Mouse (Mus musculus): ENCODE data around the gene Masp1. TPM values are rescaled to one million over a fixed set of nuclear protein-coding genes. Genes with fewer than 3 reads are reported as not detected.

Masp1 gene
- polyA plus RNA-seq, 1 experiment, result 16.4 TPM

- no peaks in the 10 kb centered on the region for H3K27me3 ChIP-seq (ENCODE audit: control insufficient read depth, insufficient read depth, insufficient read length)
- H3K36me3 ChIP-seq (ENCODE audit: control insufficient read depth, insufficient read depth), result no peaks in the 10 kb centered on the region
- no peak overlapping the region for H3ac ChIP-seq (ENCODE audit: control insufficient read depth, insufficient read length)
- H3K4me3 ChIP-seq, result no peak overlapping the region
- H3K4me2 ChIP-seq (ENCODE audit: low read depth), result no peak overlapping the region
- H3K79me2 ChIP-seq (ENCODE audit: control insufficient read depth, insufficient read depth), result no peaks in the 10 kb centered on the region
- TF ChIP-seq POLR2AphosphoS2 (IDR thresholded peaks at IDR 0.05; ENCODE audit: insufficient read length, low read depth) (no peak), MYOD1 (IDR thresholded peaks at IDR 0.05; ENCODE audit: control insufficient read depth in 1 of 3, insufficient read length in 2 of 3, low read depth in 2 of 3) (no peak), CEBPB (IDR thresholded peaks at IDR 0.05; ENCODE audit: insufficient read depth, poor library complexity, severe bottlenecking) (no peak), MYOG (IDR thresholded peaks at IDR 0.05; ENCODE audit: control insufficient read depth in 1 of 3, insufficient read depth in 1 of 3, insufficient read length in 2 of 3, low read depth in 2 of 3) (no peak), SRF (IDR thresholded peaks at IDR 0.05; ENCODE audit: control insufficient read depth, insufficient read length, low read depth) (no peak), REST (IDR thresholded peaks at IDR 0.05; ENCODE audit: insufficient read depth, insufficient read length) (no peak), TCF12 (IDR thresholded peaks at IDR 0.05; ENCODE audit: insufficient read depth, poor library complexity, severe bottlenecking) (no peak)
Observed at GRCm38 (mm10) chr16:23472046-23472445, 48.6 kb downstream of the Masp1 start.

DNA sequence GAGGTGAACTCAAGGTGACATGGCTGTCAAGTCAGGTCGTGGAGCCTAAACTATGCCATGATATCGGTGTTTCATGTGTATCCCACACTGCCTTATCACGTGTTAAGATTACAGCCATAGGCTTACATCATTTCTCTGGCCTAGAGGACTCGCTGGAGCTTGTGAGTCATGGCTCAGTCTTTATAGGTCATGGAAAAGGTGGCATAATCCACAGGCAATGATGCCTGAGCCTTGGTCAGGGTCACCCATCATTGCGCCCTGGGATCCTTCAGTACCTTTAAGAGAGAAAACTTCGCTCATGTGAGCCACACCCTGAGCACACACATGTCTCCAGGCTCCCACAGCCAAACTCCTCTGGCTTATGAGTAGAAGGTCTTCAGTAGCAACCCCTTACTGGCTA, 49.1 kb downstream of the Masp1 start:
- Histone ChIP-seq H3K79me2 (ENCODE audit: control insufficient read depth, insufficient read depth) (no peaks in the 10 kb centered on the region), H3K4me3 (no peak overlapping the region), H3K36me3 (ENCODE audit: control insufficient read depth, insufficient read depth) (no peaks in the 10 kb centered on the region), H3K27me3 (ENCODE audit: control insufficient read depth, insufficient read depth, insufficient read length) (no peaks in the 10 kb centered on the region), H3K4me2 (ENCODE audit: low read depth) (no peak overlapping the region), H3ac (ENCODE audit: control insufficient read depth, insufficient read length) (no peak overlapping the region)
- TF ChIP-seq POLR2AphosphoS2 (IDR thresholded peaks at IDR 0.05; ENCODE audit: insufficient read length, low read depth) (no peak), MYOG (IDR thresholded peaks at IDR 0.05; ENCODE audit: control insufficient read depth in 1 of 3, insufficient read depth in 1 of 3, insufficient read length in 2 of 3, low read depth in 2 of 3) (no peak), POLR2A (IDR thresholded peaks at IDR 0.05; ENCODE audit: insufficient read length, low read depth) (no peak), USF1 (IDR thresholded peaks at IDR 0.05; ENCODE audit: low read depth) (no peak), TCF3 (IDR thresholded peaks at IDR 0.05; ENCODE audit: insufficient read length, low read depth) (no peak), REST (IDR thresholded peaks at IDR 0.05; ENCODE audit: insufficient read depth, insufficient read length) (no peak), MAX (IDR thresholded peaks at IDR 0.05; ENCODE audit: low read depth) (no peak), TCF12 (IDR thresholded peaks at IDR 0.05; ENCODE audit: insufficient read depth, poor library complexity, severe bottlenecking) (no peak), CEBPB (IDR thresholded peaks at IDR 0.05; ENCODE audit: insufficient read depth, poor library complexity, severe bottlenecking) (no peak), E2F4 (IDR thresholded peaks at IDR 0.05; ENCODE audit: insufficient read depth) (no peak), MYOD1 (IDR thresholded peaks at IDR 0.05; ENCODE audit: control insufficient read depth in 1 of 3, insufficient read length in 2 of 3, low read depth in 2 of 3) (no peak), SRF (IDR thresholded peaks at IDR 0.05; ENCODE audit: control insufficient read depth, insufficient read length, low read depth) (no peak)

DNA sequence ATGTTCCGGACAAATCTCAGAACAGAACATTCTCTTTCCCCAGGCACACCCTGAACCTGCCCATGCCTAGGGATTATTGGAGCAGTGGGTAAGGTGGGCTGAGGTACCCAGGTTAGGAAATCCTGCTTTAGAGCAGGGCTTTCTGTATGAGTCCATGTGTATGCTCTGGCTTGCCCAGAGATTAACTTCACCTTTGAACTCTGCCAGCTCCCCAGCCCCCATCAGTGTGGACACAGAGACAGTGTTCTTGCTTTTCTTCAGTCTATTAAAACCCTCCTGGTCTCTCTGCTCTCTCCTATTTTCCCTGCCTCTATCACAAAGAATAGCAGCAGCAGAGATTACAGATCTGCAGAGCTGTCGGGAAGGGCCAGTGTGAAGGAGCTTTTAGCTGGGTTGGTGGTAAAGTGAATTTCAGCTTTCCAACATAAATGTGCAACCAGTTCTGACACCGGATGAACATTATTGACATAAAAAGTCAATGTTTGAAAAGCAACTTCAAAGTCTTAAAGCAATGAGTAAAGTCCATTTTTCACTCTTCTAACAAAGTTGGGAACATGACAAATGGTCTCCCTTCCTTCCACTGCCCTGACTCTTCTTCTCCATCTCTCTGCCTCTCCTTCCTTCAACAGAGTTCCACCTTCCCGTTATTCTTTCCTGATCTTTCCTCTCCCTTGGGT, 56.8 kb downstream of the Masp1 start:
- H3ac ChIP-seq (ENCODE audit: control insufficient read depth, insufficient read length), result no peak overlapping the region
- H3K4me2 ChIP-seq (ENCODE audit: low read depth), result no peak overlapping the region
- H3K79me2 ChIP-seq (ENCODE audit: control insufficient read depth, insufficient read depth), result no peaks in the 10 kb centered on the region
- no peaks in the 10 kb centered on the region for H3K27me3 ChIP-seq (ENCODE audit: control insufficient read depth, insufficient read depth, insufficient read length)
- H3K4me3 ChIP-seq, result no peak overlapping the region
- no peak for TF ChIP-seq POLR2AphosphoS2 (IDR thresholded peaks at IDR 0.05; ENCODE audit: insufficient read length, low read depth)
- TF ChIP-seq CEBPB (IDR thresholded peaks at IDR 0.05; ENCODE audit: insufficient read depth, poor library complexity, severe bottlenecking), result no peak
- TF ChIP-seq MYOG (IDR thresholded peaks at IDR 0.05; ENCODE audit: control insufficient read depth in 1 of 3, insufficient read depth in 1 of 3, insufficient read length in 2 of 3, low read depth in 2 of 3), result no peak
- no peak for TF ChIP-seq E2F4 (IDR thresholded peaks at IDR 0.05; ENCODE audit: insufficient read depth)
- no peak for TF ChIP-seq SRF (IDR thresholded peaks at IDR 0.05; ENCODE audit: control insufficient read depth, insufficient read length, low read depth)
- no peak for TF ChIP-seq MYOD1 (IDR thresholded peaks at IDR 0.05; ENCODE audit: control insufficient read depth in 1 of 3, insufficient read length in 2 of 3, low read depth in 2 of 3)
- no peak for TF ChIP-seq TCF3 (IDR thresholded peaks at IDR 0.05; ENCODE audit: insufficient read length, low read depth)
- no peak for TF ChIP-seq MAX (IDR thresholded peaks at IDR 0.05; ENCODE audit: low read depth)
- no peak for TF ChIP-seq POLR2A (IDR thresholded peaks at IDR 0.05; ENCODE audit: insufficient read length, low read depth)
- no peaks in the 10 kb centered on the region for H3K36me3 ChIP-seq (ENCODE audit: control insufficient read depth, insufficient read depth)

DNA sequence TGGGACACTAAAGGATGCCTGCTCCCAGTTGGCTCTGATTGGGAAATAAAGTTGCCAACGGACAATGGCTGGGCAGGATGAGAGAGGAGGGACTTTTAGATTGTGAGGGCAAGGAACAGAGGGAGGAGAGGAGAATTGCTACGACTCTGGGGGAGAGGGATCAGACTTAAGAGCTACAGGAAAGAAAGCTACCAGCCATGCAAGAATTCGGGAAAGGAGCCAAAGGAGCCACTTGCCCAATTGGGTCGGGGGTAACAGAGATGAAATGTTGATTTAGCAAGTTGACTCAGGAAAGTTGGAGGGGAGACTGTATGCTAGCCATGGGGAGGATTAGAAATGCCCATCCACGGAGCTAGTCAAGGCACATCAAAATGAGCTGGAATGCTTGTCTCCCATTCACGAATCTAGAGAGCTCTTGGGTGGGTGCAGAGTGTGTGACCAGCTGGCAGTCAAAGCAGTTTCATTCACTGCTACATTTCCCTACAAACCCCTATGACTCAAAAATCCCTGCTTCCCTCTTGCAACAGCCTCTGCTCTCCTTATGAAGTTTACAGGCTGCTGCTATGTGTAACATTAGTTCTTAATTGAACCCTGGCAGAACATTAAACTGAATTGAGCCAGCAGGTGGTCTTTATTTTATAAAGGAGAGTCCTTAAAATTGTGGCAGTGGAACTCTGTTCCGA, 61.6 kb downstream of the Masp1 start:
- Histone ChIP-seq H3K79me2 (ENCODE audit: control insufficient read depth, insufficient read depth) (no peaks in the 10 kb centered on the region), H3K4me3 (no peak overlapping the region), H3ac (ENCODE audit: control insufficient read depth, insufficient read length) (no peak overlapping the region), H3K4me2 (ENCODE audit: low read depth) (no peak overlapping the region), H3K27me3 (ENCODE audit: control insufficient read depth, insufficient read depth, insufficient read length) (no peaks in the 10 kb centered on the region), H3K36me3 (ENCODE audit: control insufficient read depth, insufficient read depth) (no peaks in the 10 kb centered on the region)
- TF ChIP-seq USF1 (IDR thresholded peaks at IDR 0.05; ENCODE audit: low read depth) (no peak), MYOG (IDR thresholded peaks at IDR 0.05; ENCODE audit: control insufficient read depth in 1 of 3, insufficient read depth in 1 of 3, insufficient read length in 2 of 3, low read depth in 2 of 3) (no peak), TCF3 (IDR thresholded peaks at IDR 0.05; ENCODE audit: insufficient read length, low read depth) (no peak), MAX (IDR thresholded peaks at IDR 0.05; ENCODE audit: low read depth) (no peak), POLR2A (IDR thresholded peaks at IDR 0.05; ENCODE audit: insufficient read length, low read depth) (no peak), POLR2AphosphoS2 (IDR thresholded peaks at IDR 0.05; ENCODE audit: insufficient read length, low read depth) (no peak), E2F4 (IDR thresholded peaks at IDR 0.05; ENCODE audit: insufficient read depth) (no peak), CEBPB (IDR thresholded peaks at IDR 0.05; ENCODE audit: insufficient read depth, poor library complexity, severe bottlenecking) (no peak), MYOD1 (IDR thresholded peaks at IDR 0.05; ENCODE audit: control insufficient read depth in 1 of 3, insufficient read length in 2 of 3, low read depth in 2 of 3) (no peak), TCF12 (IDR thresholded peaks at IDR 0.05; ENCODE audit: insufficient read depth, poor library complexity, severe bottlenecking) (no peak), SRF (IDR thresholded peaks at IDR 0.05; ENCODE audit: control insufficient read depth, insufficient read length, low read depth) (no peak), REST (IDR thresholded peaks at IDR 0.05; ENCODE audit: insufficient read depth, insufficient read length) (no peak)
